Mouse (Mus musculus) olfactory bulb, adult 2 months (tissue): ENCODE data around the gene Kdm2b. TPM values are rescaled to one million over a fixed set of nuclear protein-coding genes. Genes with fewer than 3 reads are reported as not detected.
"Not testable (repeated sequence)": the region's sequence is repeated elsewhere in the genome, so short reads cannot be mapped to it uniquely, and the experiment has no call there.

ENCODE experiments used
- H3K27ac ChIP-seq: fragments of 200-500 bp; 2 replicates; pipeline ENCODE4 v1.5.1; 2012; ENCODE audit warnings: low read depth, low read length; ENCODE audit not compliant: insufficient read depth
- H3K4me1 ChIP-seq: fragments of 200-500 bp; 2 replicates; pipeline ENCODE4 v1.6.1; 2012; ENCODE audit warnings: low read length; ENCODE audit not compliant: control insufficient read depth, insufficient read depth
- H3K4me3 ChIP-seq: fragments of 200-500 bp; 2 replicates; pipeline ENCODE4 v1.5.1; 2012; ENCODE audit warnings: mild to moderate bottlenecking, low read depth, low read length, moderate library complexity; ENCODE audit not compliant: insufficient read depth
- CTCF ChIP-seq: fragments of 200-500 bp; IDR thresholded peaks from 2 replicates; pipeline ENCODE4 v1.5.1; 2012; ENCODE audit warnings: low read depth, mild to moderate bottlenecking, low read length, moderate library complexity; ENCODE audit not compliant: insufficient read depth
- POLR2A ChIP-seq: fragments of 200-500 bp; IDR thresholded peaks from 2 replicates; pipeline ENCODE4 v1.6.1; 2012; ENCODE audit warnings: mild to moderate bottlenecking, low read depth, low read length, moderate library complexity; ENCODE audit not compliant: insufficient read depth
- WGBS: fragments of 180-500 bp; shearing (Covaris S2); methylation state at CpG from one replicate; pipeline ENCODE4 v1.1.7; 2018; 5-methylcytosine and 5-hydroxymethylcytosine counted together
- polyA plus RNA-seq: library from polyadenylated mRNA; stranded (reverse); fragments of >200 nt; gene quantifications from 2 replicates; pipeline ENCODE4 v1.2.4, GENCODE M21; 2012; ENCODE audit warnings: low replicate concordance; ENCODE audit not compliant: missing spikeins, insufficient read depth, insufficient read length

The Kdm2b gene
- polyA plus RNA-seq, 1 experiment = 114 TPM

- peaks cover 35% of the 10 kb centered on the region for H3K4me1 ChIP-seq
- H3K4me3 ChIP-seq = peak overlapping the region; percentile 54
- TF ChIP-seq POLR2A (no peak), CTCF (no peak)
- peak overlapping the region; percentile 17 for H3K27ac ChIP-seq
- under 1% methylated on average over 35 of the region's 41 CpGs for WGBS
These were observed 1.4 kb downstream of the Kdm2b start for GRCm38 (mm10) chr5:122988021-122988751.

- no peak for TF ChIP-seq POLR2A
- no peak for TF ChIP-seq CTCF
- Histone ChIP-seq H3K4me1 (peaks cover 34% of the 10 kb centered on the region), H3K27ac (peak overlapping the region; percentile 17; the same call in 1 of the 2 replicates), H3K4me3 (peak overlapping the region; percentile 54)
- WGBS = 5% methylated on average over 39 of the region's 39 CpGs
These were observed 2.2 kb downstream of the Kdm2b start for GRCm38 (mm10) chr5:122987211-122988020.

- Histone ChIP-seq H3K27ac (no peak overlapping the region), H3K4me1 (peaks cover 30% of the 10 kb centered on the region), H3K4me3 (no peak overlapping the region)
- 47% methylated on average over 8 of the region's 8 CpGs for WGBS
- TF ChIP-seq POLR2A (no peak), CTCF (no peak)
These were observed 3.5 kb downstream of the Kdm2b start for GRCm38 (mm10) chr5:122986091-122986493.

- peaks cover 25% of the 10 kb centered on the region for H3K4me1 ChIP-seq
- H3K4me3 ChIP-seq = no peak overlapping the region
These were observed 4.3 kb downstream of the Kdm2b start for GRCm38 (mm10) chr5:122985276-122985675.

GRCm38 (mm10) chr5:122984483-122984882, 5.1 kb downstream of the Kdm2b start:
- 92% methylated on average over 5 of the region's 5 CpGs for WGBS
- TF ChIP-seq POLR2A (no peak), CTCF (no peak)
- H3K4me3 ChIP-seq = no peak overlapping the region
- H3K4me1 ChIP-seq = peaks cover 23% of the 10 kb centered on the region
- no peak overlapping the region for H3K27ac ChIP-seq

More at GRCm38 (mm10) chr5:122985276-122985675, 4.3 kb downstream of the Kdm2b start:
- H3K27ac ChIP-seq = no peak overlapping the region; the same call in 1 of the 2 replicates
- TF ChIP-seq POLR2A (no peak), CTCF (no peak)
- WGBS = 73% methylated on average over 3 of the region's 3 CpGs

- TF ChIP-seq CTCF (no peak), POLR2A (no peak)
- Histone ChIP-seq H3K4me1 (no peaks in the 10 kb centered on the region), H3K27ac (no peak overlapping the region), H3K4me3 (no peak overlapping the region)
- WGBS = 91% methylated on average over 8 of the region's 8 CpGs
These were observed 10.7 kb downstream of the Kdm2b start for GRCm38 (mm10) chr5:122978970-122979369.

- not testable (repeated sequence) for H3K4me3 ChIP-seq, H3K27ac ChIP-seq, H3K4me1 ChIP-seq
- 93% methylated on average over 4 of the region's 4 CpGs for WGBS
These were observed 14.9 kb downstream of the Kdm2b start for GRCm38 (mm10) chr5:122974701-122975100.

- H3K4me3 ChIP-seq = no peak overlapping the region
- H3K4me1 ChIP-seq = no peaks in the 10 kb centered on the region
- 50% methylated on average over 9 of the region's 9 CpGs for WGBS
- no peak overlapping the region for H3K27ac ChIP-seq
- TF ChIP-seq CTCF (no peak), POLR2A (no peak)
These were observed 17.5 kb downstream of the Kdm2b start for GRCm38 (mm10) chr5:122972116-122972515.

GRCm38 (mm10) chr5:122971438-122971837, 18.2 kb downstream of the Kdm2b start:
- no peaks in the 10 kb centered on the region for H3K4me1 ChIP-seq
- H3K4me3 ChIP-seq = no peak overlapping the region
- TF ChIP-seq CTCF (no peak), POLR2A (no peak)
- H3K27ac ChIP-seq = no peak overlapping the region
- WGBS = 60% methylated on average over 4 of the region's 4 CpGs

GRCm38 (mm10) chr5:122970056-122970455, 19.6 kb downstream of the Kdm2b start:
- TF ChIP-seq POLR2A (no peak), CTCF (no peak)
- H3K27ac ChIP-seq = no peak overlapping the region
- 89% methylated on average over 5 of the region's 5 CpGs for WGBS

More at GRCm38 (mm10) chr5:122970056-122970455, 19.6 kb downstream of the Kdm2b start:
- H3K4me1 ChIP-seq = no peaks in the 10 kb centered on the region
- no peak overlapping the region for H3K4me3 ChIP-seq
